Mouse (Mus musculus) telencephalon, adult 2 months (tissue): ENCODE results near the gene Prkca.

Experiments
- DNase-seq: peaks from one replicate; pipeline ENCODE4 v3.0.0-alpha.2; 2011; ENCODE audit warnings: low read depth, low spot score

Gene Prkca

GRCm38 (mm10) chr11:108010465-108010864, 333.3 kb downstream of the Prkca start:
- DNase-seq, result no peak

GRCm38 (mm10) chr11:107998891-107999290, 344.8 kb downstream of the Prkca start:
- no peak for DNase-seq

- no peak for DNase-seq
Measured at GRCm38 (mm10) chr11:107996896-107997670, 346.6 kb downstream of the Prkca start.

GRCm38 (mm10) chr11:107994487-107994886, 349.2 kb downstream of the Prkca start:
- DNase-seq, result no peak

GRCm38 (mm10) chr11:107993792-107994191, 349.9 kb downstream of the Prkca start:
- DNase-seq, result no peak

- no peak for DNase-seq
Measured at GRCm38 (mm10) chr11:107992500-107992899, 351.2 kb downstream of the Prkca start.

GRCm38 (mm10) chr11:107991990-107992389, 351.7 kb downstream of the Prkca start:
- DNase-seq, result no peak

GRCm38 (mm10) chr11:107989241-107989640, 354.5 kb downstream of the Prkca start:
- no peak for DNase-seq

GRCm38 (mm10) chr11:107985941-107986340, 357.8 kb downstream of the Prkca start:
- no peak for DNase-seq

- no peak for DNase-seq
Measured at GRCm38 (mm10) chr11:107983883-107984282, 359.8 kb downstream of the Prkca start.

- no peak for DNase-seq
Measured at GRCm38 (mm10) chr11:107983224-107983623, 360.5 kb downstream of the Prkca start.

- no peak for DNase-seq
Measured at GRCm38 (mm10) chr11:107982225-107982896, 361.4 kb downstream of the Prkca start.

GRCm38 (mm10) chr11:107979497-107980174, 364.1 kb downstream of the Prkca start:
- no peak for DNase-seq

GRCm38 (mm10) chr11:107969943-107970342, 373.8 kb downstream of the Prkca start:
- no peak for DNase-seq

GRCm38 (mm10) chr11:107968147-107968546, 375.6 kb downstream of the Prkca start:
- no peak for DNase-seq

GRCm38 (mm10) chr11:107966229-107966628, 377.5 kb downstream of the Prkca start:
- no peak for DNase-seq

GRCm38 (mm10) chr11:107965449-107965848, 378.3 kb downstream of the Prkca start:
- no peak for DNase-seq

GRCm38 (mm10) chr11:107957566-107958350, 386.0 kb downstream of the Prkca start:
- no peak for DNase-seq

GRCm38 (mm10) chr11:107955191-107956062, 388.3 kb downstream of the Prkca start:
- no peak for DNase-seq

- no peak for DNase-seq
Measured at GRCm38 (mm10) chr11:107951431-107951830, 392.3 kb downstream of the Prkca start.

GRCm38 (mm10) chr11:107950658-107951057, 393.1 kb downstream of the Prkca start:
- no peak for DNase-seq
